Mouse (Mus musculus): ENCODE measurements at regions not wholly inside any gene's neighbourhood (a gene's known extent, or its start where the extent isn't known, plus 50 kb on each side); places are given as distances from the start of the nearest gene placed in this dataset.

DNA sequence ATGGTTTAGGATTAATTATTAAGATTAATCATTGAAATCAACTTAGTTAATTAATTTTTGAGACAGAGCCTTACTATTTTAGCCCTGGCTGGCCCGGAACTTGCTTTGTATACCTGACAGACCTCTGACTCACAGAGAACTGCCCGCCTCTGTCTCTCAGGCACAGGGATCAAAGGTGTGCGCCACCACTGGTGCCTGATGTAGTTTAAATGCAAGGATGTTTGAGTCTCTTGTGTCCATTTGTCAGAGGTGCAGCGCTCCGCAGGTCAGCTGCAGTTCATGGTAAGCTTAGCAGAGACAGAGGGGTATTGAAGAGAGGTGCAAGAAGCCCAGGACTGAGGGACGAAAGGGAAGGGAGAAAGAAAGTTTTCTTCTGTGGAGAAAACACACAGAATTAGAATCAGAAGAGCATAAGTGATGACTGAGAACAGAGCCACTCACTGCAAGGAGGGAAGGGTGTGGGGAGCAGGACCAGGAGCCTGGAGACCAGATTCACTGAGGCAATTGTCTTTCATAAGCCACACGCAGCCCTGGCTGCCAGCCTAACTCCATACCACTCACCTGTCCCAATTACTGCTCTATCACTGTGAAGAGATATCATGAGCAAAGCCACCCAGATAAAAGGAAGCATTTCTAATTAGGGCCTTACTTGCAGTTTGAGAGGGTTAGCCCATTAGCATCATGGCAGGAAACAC is 107.1 kb downstream of the Evx1 start:
- H3K27ac ChIP-seq (replicated peaks; ENCODE audit: low read depth, low read length): no peak overlapping the region
- peaks cover 3% of the 10 kb centered on the region; the same call in 1 of the 2 replicates for H3K4me1 ChIP-seq (ENCODE audit: control insufficient read depth, insufficient read depth, insufficient read length, low read length)
- no peak overlapping the region for H3K4me3 ChIP-seq (ENCODE audit: insufficient read depth, low read depth, low read length)

DNA sequence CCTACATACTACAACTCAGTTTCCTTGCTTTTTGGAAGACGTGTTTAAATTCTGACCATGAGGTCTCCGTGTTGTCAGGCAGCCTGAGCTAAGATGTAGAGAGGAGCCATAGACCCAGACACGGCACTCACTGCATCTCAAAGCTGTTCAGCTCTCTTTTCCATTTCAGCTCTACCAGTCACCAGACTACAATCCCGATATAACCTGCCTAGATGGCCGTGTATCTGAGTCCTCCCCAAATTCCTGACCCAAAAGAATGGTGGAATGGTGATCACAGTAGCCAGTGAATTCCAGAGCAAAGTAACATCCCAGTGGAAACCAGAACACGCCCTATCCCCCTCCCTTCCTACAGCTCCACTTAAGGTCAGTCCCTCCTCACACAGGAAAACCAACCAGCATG is 108.5 kb downstream of the Evx1 start:
- Histone ChIP-seq H3K27ac (replicated peaks; ENCODE audit: low read depth, low read length) (no peak overlapping the region), H3K4me3 (ENCODE audit: insufficient read depth, low read depth, low read length) (no peak overlapping the region), H3K4me1 (ENCODE audit: control insufficient read depth, insufficient read depth, insufficient read length, low read length) (peaks cover 3% of the 10 kb centered on the region; the same call in 1 of the 2 replicates)

DNA sequence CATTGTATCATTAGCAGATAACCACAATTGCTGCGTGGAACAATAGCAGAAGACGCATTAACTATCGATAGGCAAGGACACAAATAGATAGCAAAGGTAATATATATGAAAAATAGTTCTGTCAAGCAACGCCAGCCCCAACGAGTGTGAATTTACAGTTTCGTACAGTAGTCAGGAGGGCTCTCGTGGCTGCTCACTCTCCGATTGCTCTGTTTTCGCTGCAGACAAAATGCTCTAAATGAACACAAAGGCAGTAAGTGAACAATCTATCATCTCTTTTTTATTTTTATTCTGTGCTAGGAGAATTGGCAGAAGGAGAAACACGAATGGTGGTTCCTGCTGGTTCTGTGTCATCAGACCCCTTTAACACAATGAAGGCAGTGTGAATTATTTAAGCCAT is 109.4 kb downstream of the Evx1 start:
- H3K4me1 ChIP-seq (ENCODE audit: control insufficient read depth, insufficient read depth, insufficient read length, low read length): peaks cover 3% of the 10 kb centered on the region; the same call in 1 of the 2 replicates
- no peak overlapping the region for H3K27ac ChIP-seq (replicated peaks; ENCODE audit: low read depth, low read length)
- no peak overlapping the region for H3K4me3 ChIP-seq (ENCODE audit: insufficient read depth, low read depth, low read length)

DNA sequence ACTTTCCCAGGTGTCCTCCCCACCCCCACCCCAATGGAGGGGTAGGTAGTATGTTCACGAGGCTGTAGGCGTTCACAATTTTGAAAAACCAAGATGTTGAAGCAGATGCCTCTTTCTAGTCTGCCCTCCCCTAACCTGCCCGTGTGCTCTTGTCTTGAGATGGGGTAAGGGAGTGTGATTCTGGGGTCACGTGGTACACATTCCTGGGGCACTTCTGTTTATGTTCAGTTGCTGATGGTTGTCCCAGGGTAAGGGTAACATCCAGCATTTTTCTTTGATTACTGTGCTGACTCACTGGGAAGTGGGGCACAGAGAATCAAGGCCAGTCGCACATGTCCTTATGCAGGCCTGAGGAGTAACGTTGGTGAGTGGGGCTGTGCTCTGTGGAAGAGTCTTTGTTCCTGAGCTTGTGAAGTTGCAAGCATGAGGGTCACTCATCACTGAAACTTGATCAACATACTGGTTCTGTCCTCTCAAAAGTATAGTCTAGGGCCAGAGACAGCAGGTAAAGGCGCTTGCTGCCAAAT is 110.3 kb downstream of the Evx1 start:
- Histone ChIP-seq H3K27ac (replicated peaks; ENCODE audit: low read depth, low read length) (no peak overlapping the region), H3K4me1 (ENCODE audit: control insufficient read depth, insufficient read depth, insufficient read length, low read length) (peaks cover 3% of the 10 kb centered on the region; the same call in 1 of the 2 replicates), H3K4me3 (ENCODE audit: insufficient read depth, low read depth, low read length) (no peak overlapping the region)

DNA sequence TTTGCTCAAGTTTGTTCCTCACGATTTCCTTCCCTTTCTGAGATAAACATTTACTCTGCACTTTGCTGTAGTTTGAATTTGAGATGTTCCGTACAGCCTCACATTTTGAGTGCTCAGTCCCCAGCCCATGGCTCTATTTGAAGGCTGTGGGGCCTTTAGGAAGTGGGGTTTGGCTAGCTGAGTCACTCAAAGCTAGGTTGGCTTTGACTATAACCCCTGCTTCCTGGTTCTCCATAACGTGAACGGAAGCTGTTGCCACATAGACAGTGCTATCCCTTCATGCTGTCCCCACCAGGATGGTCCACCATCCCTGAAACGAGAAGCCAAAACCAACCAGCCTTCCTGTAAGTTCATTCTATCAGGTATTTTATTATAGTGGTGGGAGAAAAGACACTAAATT is 111.1 kb downstream of the Evx1 start:
- H3K27ac ChIP-seq (replicated peaks; ENCODE audit: low read depth, low read length): no peak overlapping the region
- peaks cover 3% of the 10 kb centered on the region; the same call in 1 of the 2 replicates for H3K4me1 ChIP-seq (ENCODE audit: control insufficient read depth, insufficient read depth, insufficient read length, low read length)
- no peak overlapping the region for H3K4me3 ChIP-seq (ENCODE audit: insufficient read depth, low read depth, low read length)

DNA sequence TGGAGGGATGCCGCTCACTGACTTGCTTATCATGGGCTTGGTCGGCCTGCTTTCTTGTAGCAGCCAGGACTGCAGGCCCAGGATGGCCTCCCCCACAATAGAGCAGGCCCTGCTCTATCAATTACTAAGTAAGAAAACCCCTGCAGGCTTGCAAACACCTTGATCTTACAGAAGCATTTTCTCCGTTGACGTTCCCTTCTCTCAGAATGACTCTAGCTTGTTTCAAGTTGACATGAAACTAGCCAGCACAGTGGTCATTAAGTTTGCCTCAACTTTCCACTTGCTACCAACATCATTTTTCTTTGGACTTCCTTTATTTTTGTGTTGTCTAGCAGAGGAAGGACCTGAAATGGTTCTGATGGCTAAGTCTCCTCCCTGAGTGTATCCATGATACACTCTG is 111.8 kb downstream of the Evx1 start:
- Histone ChIP-seq H3K4me1 (ENCODE audit: control insufficient read depth, insufficient read depth, insufficient read length, low read length) (peaks cover 3% of the 10 kb centered on the region; the same call in 1 of the 2 replicates), H3K27ac (replicated peaks; ENCODE audit: low read depth, low read length) (no peak overlapping the region), H3K4me3 (ENCODE audit: insufficient read depth, low read depth, low read length) (no peak overlapping the region)

DNA sequence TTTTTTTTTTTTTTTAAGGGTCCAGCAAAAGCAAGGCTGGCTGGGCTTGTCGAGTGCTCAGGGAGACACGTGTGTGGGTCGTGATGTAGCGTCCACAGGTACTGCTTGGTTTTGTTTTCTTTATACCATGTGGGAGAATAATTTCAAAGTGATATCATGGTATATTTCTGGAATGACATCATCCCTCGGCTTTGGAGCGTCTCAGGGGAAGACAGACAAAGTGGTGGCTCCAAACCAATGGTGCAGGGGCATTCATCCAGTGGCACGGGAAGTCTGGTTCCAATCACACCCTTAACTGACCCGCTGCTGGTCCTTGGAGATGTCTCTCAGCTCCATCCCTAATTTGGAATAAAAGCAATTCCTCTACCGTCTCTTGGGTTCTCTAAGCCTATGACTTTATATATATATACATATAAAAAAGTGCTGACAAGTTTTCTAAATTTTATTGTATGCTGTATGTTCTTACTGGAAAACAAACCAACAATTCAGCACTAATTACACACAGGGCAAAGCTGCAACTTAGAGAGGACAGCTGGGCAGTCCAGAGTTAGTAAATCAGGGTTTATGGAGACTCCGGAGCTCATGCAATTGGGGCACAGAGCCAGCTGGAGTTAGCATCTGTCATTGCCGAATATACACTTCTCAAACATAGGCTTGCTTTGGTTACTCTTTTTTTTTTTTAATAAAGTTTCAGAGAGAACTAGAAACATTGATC is 115.3 kb downstream of the Evx1 start:
- Histone ChIP-seq H3K4me1 (ENCODE audit: control insufficient read depth, insufficient read depth, insufficient read length, low read length) (no peaks in the 10 kb centered on the region), H3K27ac (replicated peaks; ENCODE audit: low read depth, low read length) (peak overlapping the region; percentile 8; the same call in 1 of the 2 replicates), H3K4me3 (ENCODE audit: insufficient read depth, low read depth, low read length) (no peak overlapping the region)

DNA sequence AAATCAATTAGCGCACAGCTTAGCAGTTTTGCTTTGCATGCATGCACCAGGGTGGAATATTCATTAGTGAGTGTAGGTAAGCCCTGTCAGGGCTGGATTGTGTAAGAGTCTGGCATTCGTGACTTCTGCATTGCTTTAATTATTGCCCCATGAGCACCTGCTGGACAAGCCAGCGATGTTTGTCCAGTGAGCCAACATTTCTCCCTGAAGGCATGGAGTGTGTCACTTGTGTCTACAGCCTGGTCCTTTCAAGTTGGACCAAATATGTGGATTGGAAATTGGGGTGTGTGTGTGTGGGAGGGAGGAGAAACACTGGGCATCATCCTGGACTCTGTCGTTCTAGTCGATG is 115.9 kb downstream of the Evx1 start:
- no peak overlapping the region for H3K4me3 ChIP-seq (ENCODE audit: insufficient read depth, low read depth, low read length)
- H3K4me1 ChIP-seq (ENCODE audit: control insufficient read depth, insufficient read depth, insufficient read length, low read length): no peaks in the 10 kb centered on the region
- no peak overlapping the region for H3K27ac ChIP-seq (replicated peaks; ENCODE audit: low read depth, low read length)

DNA sequence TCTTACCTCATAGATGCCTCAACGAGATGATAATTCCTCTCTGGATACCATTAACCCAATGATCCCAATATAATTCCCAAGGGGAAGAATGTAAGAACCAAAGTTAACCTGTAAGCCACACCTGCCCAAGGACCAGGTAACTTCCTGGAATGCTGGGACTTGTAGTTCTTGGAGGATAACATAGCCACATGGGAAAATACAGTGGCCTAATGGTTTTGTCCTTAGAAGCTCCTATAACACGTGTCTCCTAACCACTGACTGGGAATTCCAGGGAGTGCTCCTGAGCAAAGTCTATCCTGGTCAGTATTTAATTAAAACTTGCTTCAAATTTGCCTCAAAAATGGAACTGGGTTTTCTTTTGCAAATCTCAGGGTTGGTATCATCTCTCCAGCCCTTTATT is 119.9 kb downstream of the Evx1 start:
- H3K27ac ChIP-seq (replicated peaks; ENCODE audit: low read depth, low read length): no peak overlapping the region
- no peak overlapping the region for H3K4me3 ChIP-seq (ENCODE audit: insufficient read depth, low read depth, low read length)
- no peaks in the 10 kb centered on the region for H3K4me1 ChIP-seq (ENCODE audit: control insufficient read depth, insufficient read depth, insufficient read length, low read length)

DNA sequence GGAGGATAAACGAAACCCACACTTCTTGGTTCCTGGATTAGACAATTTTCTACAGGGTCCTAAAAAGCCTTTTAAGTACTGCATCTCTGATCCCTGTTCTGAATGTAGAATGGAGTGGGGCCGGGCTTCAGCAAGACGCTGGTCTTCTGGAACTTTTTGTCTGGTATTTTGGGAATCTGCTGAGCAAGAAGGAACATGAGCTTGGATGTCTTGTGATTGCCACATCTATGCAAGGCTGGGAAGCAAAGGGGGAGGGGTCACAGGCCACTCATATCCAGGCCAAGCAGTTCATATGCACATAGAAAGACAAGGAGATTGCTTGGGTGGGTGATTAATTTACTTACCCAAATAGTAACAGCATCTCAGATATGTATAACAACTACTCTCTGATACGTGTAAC is 121.5 kb downstream of the Evx1 start:
- Histone ChIP-seq H3K4me1 (ENCODE audit: control insufficient read depth, insufficient read depth, insufficient read length, low read length) (no peaks in the 10 kb centered on the region), H3K4me3 (ENCODE audit: insufficient read depth, low read depth, low read length) (no peak overlapping the region), H3K27ac (replicated peaks; ENCODE audit: low read depth, low read length) (no peak overlapping the region)

DNA sequence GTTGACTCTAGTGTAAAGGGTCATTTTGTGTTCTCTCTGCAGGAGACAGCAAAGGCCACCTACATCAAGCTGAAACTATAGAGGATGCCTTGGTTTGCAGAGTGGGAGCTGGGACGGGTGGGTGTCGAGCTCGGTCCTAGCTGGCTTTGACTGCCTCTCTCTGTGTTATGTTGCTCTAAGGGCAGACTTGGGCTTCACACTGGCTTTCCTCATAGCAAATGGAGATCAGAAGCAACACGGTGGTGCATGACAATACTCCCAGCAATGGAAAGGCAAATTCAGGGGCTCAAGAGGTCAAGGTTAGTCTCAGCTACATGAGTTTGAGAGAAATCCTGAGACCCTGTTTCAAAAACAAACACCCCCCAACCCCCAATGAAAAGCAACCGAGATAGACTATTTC is 122.1 kb downstream of the Evx1 start:
- Histone ChIP-seq H3K27ac (replicated peaks; ENCODE audit: low read depth, low read length) (no peak overlapping the region), H3K4me1 (ENCODE audit: control insufficient read depth, insufficient read depth, insufficient read length, low read length) (no peaks in the 10 kb centered on the region), H3K4me3 (ENCODE audit: insufficient read depth, low read depth, low read length) (no peak overlapping the region)

DNA sequence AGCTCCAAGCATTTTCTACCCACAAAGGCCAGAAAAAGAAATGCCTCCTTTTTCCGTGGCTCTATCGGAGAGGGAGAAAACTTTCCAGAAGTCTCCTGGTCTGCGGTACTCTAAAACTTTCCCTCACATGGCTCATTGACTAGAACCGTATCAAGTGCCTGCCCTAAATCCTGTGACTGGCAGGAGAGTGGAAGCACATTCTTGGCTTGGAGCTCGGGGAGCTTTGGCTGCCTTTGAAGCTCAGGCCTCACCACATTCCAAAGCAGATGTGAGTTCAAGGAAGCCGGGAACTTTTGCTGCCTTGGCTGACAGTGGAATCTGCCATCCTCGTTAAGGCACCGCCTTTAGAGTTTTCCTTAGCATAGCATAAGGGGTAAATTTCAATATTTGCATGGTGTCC is 125.1 kb downstream of the Evx1 start:
- H3K4me1 ChIP-seq (ENCODE audit: control insufficient read depth, insufficient read depth, insufficient read length, low read length): no peaks in the 10 kb centered on the region
- no peak overlapping the region for H3K4me3 ChIP-seq (ENCODE audit: insufficient read depth, low read depth, low read length)
- H3K27ac ChIP-seq (replicated peaks; ENCODE audit: low read depth, low read length): no peak overlapping the region

DNA sequence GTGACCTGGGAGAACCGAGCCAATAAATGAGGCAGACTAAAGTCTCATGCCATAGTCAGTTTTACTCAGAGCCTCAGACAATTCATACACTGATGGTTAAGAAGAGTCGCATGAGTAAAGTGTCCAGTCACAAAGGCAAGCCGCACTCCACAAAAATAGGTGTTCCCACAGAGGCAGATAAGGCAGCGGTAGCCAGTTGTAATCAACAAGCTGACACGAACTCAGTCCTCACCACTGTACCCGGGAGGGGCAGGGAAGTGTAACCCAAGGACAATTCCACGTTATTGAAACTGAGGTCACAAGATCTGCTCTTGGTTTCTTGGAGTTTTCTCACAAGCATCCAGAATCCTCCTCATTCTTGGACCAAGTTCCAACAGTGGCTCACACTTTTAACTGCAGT is 125.9 kb downstream of the Evx1 start:
- H3K4me3 ChIP-seq (ENCODE audit: insufficient read depth, low read depth, low read length): no peak overlapping the region
- H3K27ac ChIP-seq (replicated peaks; ENCODE audit: low read depth, low read length): no peak overlapping the region
- H3K4me1 ChIP-seq (ENCODE audit: control insufficient read depth, insufficient read depth, insufficient read length, low read length): no peaks in the 10 kb centered on the region

DNA sequence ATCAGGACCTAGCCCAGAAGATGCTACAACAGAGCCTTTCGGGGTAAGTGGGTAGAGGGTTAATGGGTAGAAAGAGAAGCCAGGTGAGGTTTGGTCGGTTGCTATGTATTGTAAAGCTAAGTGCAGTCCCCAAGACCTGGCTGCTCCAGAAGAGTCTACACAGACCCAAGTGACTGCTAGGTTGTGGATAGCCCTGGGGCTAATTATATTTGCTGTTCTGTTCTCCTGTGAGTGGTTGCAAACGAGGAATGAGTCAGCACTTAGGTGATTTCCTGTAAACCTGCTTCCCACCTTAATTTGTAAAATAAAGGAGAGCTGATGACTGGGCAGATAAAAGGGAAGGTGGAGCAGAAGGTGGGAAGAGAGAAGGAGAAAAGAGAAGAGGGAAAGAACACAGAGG is 126.9 kb downstream of the Evx1 start:
- Histone ChIP-seq H3K4me3 (ENCODE audit: insufficient read depth, low read depth, low read length) (no peak overlapping the region), H3K4me1 (ENCODE audit: control insufficient read depth, insufficient read depth, insufficient read length, low read length) (no peaks in the 10 kb centered on the region), H3K27ac (replicated peaks; ENCODE audit: low read depth, low read length) (no peak overlapping the region)

DNA sequence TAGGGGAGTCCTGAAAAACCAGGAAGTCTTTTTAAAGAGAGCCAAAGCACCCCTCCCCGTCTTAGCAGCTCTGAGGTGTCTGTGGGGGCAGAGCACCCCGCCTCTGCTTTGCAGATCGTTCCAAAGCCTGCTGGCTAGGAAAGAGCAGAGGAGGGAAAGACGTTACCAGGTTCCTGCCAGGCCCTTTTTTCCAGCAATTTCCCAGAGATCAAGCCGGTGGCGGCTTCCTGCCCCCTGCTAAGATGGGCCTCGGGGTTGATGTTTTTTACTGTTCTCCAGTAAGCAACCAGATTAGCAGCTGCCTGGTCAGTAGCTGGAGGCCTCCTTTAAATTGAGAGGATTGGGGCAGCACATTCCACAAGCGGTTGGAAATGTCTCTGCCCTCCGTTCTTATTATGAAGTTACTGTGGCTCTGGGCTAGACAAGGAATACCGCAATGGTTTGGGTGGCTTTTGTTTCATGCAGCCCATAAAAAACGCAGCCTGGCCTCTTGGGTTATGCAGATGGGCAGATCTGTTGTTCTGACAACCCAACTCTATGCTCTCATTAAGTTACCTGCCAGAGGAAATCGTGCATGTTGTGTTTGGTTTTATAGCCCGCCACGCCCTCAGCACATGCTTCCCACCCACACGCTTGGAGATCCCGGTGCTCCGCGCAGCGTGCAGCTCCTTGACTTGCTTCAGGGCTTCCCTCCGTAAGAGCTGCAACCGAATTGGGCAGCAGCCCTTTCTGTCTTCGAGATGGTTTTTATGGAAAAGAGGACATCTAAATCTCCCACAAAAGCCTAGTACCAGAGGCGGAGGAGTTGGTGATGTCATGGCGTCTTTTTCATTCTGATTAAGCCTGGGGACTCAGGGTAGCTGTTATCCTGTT is 130.1 kb downstream of the Evx1 start:
- Histone ChIP-seq H3K4me1 (ENCODE audit: control insufficient read depth, insufficient read depth, insufficient read length, low read length) (no peaks in the 10 kb centered on the region), H3K4me3 (ENCODE audit: insufficient read depth, low read depth, low read length) (no peak overlapping the region), H3K27ac (replicated peaks; ENCODE audit: low read depth, low read length) (no peak overlapping the region)
